Mouse (Mus musculus) CH12F3 (cell line): ENCODE data around the gene Gm9944.

Source experiments
- in situ Hi-C: fragments of 300-500 bp; cut with MboI; formaldehyde crosslinking; loops from 2 replicates; pipeline ENCODE4 v1.14.3; 2020; ENCODE audit warnings: low sequenced_read_pairs

Gene Gm9944

DNA sequence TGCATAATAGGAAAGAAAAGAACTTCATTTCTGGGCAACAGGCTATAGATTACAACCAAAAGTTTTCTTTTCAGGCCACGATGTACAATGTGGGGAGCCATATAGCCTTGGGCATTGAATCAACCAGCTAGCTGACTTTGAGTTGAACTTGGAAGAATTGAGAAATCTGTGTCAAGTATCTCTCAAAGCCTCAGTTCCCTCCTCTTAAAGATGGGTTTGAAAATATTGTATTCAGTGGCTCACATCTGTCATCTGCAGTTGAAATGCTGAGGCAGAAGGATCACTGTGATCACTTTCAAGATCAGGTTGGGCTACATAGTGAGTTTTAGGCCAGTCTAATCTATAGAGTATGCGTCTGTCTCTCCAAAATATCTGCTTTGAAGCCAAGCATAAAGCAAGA is at the start of gene Gm9944:
Gm9944 (minus strand) TSS at position 101 of the 400 bp plus-strand sequence.
- in situ Hi-C loops, result no loop called here

DNA sequence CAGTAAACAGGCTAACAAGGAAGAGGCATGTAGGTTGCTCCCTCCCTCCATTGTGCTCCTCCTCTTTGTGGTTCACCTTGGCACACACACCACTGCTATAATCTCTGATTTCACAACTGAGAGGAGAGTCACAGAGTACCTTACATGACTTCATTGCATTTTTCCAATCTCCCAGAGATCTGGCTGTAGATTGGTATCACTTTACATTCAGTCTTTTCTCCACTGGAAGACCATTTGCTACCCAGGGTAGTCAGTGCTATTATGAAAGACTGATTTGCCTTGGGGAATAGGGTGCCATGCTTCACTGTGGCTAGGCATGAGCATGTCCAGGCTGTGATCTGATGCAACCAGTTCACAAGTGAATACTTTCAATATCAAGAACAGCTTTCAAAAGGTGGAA is 40.2 kb upstream of the Gm9944 start:
- in situ Hi-C loops, result no loop called here

DNA sequence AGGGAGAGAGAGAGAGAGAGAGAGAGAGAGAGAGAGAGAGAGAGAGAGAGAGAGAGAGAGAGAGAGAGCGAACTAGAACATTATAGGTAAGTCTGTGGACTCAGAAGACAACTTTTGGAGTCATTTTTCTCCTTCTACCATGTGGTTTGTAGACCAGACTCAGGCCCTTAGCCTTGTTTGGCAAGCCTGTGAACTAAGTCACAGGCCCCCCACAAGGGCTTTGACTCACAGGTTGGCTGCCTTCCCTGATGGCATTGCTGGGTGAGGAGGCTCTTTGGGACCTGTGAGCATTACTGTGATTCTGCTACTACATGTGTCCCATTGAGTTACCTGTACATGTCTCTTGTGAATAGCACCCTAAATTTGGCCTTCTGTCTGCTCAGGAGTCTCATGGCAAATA is 15.0 kb upstream of the Gm9944 start:
- in situ Hi-C loops, result no loop called here

DNA sequence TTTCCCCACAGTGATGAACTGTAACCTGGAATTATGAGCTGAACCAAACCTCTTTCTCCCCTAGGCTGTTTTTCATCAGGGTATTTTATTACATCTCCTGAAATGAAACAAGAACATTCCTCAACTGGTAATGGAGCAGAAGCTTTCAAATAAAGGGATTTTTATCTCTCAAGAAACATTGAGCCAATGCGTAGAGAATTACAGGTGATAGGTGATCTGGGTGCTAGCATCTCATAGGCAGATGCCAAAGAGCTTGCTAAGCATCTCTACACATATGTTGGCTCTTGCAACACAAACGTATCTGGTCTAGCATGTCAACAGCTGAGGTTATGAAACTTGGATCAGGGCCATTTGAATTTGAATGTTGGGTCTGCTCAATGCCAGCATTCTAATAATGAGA is 12.1 kb upstream of the Gm9944 start:
- in situ Hi-C loops, result no loop called here

DNA sequence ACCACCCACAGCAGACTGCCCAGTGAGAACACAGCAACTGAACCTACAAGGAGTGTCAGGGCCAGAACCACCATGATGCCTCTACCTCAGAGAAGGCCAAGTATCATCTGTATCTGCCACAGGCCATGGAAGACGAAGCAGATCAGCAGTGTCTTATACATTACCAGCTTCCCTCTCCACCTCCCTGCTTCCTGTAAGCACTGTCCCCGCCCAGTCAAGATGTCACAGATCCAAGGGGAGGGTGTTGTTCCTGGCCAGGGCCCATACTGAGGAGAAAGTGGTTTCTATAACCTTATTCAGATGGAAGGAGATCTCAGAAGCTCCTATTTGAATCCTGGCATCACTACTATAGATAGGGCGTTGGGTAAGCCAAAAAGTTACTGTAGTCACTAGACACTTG is 10.5 kb upstream of the Gm9944 start, which contains the start of gene Aadacl3:
Aadacl3 (minus strand) TSS at position 101 of the 400 bp plus-strand sequence.
- in situ Hi-C loops, result no loop called here

DNA sequence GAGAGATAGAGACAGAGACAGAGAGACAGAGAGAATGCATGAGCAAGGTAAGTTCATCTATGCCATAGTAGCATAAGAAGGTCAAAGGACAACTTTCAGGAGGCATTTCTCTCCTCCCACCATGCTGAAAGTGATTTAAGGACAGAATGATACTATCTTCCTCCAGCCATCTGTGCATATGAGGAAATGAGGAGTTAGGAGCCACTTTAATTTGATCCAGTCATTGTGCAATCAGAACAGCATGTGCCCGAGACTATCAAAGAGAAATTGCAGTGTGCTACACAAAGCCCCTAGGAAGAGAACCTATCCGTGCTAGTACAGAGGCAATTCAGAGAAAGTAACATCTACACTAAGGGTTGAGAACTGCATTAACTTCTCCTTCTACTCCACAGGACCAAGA is 4.6 kb downstream of the Gm9944 start:
- in situ Hi-C loops, result no loop called here

DNA sequence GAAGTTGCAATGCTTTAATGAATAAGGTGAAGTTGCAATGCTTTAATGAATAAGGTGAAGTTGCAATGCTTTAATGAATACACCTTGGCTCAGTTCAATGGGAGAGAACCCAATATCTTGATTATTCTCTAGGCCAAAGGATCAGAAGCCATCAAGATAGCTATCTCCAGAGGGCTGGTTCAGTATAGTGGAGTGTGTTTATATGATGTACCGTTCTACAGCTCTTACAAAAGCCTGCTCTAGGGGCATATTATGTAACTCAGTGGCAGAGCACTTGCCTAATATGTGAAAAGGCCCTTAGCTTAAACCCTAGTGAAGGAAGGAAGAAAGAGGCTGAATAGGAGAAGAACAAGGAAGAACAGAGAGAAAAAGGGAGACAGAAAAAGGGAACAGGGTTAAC is 11.5 kb downstream of the Gm9944 start:
- in situ Hi-C loops, result no loop called here

DNA sequence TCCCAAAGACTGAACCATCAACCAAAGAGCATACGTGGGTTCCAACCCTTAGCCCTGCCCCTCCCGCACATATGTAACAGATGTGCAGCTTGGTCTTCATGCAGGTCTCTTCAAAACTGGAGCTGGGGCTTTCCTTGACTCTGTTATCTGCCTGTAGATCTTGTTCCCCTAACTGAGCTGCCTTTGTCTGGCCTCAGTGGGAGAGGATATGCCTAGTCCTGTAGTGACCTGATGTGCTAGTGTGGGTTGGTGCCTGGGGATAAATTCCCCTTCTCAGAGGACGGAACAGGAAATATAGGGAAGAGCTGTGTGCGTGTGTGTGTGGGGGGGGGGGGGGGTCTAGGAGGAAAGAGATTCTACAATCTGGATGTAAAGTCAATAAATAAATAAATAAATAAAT is 12.0 kb downstream of the Gm9944 start:
- in situ Hi-C loops, result no loop called here

DNA sequence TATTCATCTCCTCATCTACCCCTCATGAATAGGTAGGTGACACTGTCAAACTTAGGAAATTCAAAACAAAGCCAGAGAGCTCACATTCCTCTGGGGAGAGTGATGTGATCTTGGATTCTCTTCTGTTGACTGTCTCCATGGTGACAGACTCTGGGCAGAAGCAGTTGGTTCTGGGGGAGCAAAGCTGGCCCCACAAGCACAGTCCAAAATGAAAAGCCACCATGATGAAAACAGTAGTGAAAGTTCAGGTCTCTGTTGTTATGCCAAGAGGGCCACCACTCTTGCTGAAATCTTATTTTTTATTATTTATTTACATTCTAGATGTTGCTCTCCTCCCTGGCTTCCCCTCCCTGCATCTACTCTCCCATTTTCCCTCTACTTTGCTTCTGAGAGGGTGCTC is 14.4 kb downstream of the Gm9944 start, which contains the start of gene 1700012P22Rik:
1700012P22Rik (minus strand) TSS at position 101 of the 400 bp plus-strand sequence.
- in situ Hi-C loops, result no loop called here

DNA sequence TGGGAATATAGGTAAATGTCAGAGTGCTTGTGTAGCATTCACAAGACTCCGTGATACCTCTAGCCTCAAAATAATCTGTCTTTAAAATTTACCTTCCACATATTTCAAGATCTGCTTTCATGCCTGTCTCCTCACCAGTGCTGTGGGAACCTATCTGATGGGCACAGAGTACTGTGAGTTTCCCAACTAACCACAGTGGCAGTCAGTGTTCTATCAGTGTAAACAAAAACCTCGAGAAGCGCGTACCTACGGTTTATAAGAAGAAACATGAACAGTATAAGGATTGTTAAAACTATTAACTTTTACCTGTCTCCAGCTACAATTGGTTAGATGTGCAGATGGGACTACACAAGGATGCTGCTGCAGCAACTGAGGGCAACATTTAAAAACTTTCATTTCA is 19.9 kb downstream of the Gm9944 start:
- in situ Hi-C loops, result no loop called here

DNA sequence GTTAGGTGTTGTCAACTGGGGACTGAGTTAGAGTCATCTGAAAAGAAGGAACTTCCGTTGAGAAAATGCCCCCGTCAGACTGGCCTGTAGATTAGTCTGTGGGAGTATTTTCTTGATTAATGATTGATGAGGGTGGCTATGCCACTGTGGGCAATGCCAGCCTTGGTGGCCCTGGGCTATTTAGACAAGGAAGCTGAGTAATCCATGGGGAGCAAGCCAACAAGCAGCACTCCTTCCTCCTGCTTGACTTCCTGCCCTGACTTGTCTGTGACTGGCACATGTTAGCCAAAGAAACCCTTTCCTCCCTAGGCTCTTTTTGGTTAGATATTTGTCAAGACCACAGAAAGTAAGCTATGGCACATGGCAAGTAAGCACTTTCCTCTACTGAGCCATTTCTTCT is 22.4 kb downstream of the Gm9944 start:
- in situ Hi-C loops, result no loop called here

DNA sequence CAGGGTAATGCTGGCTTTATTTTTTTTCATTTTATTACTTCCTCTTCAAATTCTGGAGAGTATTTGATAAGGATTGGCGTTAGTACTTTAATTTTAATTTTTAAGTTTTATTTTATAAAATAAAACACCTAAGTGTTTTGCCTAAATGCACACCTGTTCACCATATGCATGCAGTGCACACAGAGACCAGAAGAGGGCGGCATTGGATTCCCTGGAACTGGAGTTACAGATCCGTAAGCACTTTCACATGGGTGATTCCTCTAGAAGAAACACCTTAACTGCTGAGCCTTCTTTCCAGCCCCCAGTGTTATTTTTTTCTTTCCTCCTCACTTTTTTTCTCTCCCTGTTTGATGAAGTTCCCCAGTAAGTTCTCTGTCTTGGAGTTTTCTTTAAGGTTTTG is 24.2 kb downstream of the Gm9944 start:
- in situ Hi-C loops, result no loop called here

DNA sequence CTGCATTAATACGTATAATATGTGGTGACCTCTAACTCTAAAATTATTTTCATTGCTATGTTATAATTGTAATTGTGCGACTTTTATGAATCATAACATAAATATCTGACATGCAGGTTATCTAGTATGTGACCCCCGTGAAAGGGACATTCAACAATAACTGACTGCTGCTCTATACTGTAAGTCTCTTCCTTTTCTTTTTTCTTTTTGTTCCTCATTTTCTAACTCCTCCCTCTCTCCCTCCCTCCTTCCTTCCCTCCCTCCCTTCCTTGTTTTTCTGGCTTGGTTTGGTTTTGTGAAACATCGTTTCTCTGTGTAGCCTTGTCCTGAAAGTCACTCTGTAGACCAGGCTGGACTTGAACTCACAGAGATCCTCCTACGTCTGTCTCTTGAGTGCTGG is 28.5 kb downstream of the Gm9944 start:
- in situ Hi-C loops, result no loop called here

DNA sequence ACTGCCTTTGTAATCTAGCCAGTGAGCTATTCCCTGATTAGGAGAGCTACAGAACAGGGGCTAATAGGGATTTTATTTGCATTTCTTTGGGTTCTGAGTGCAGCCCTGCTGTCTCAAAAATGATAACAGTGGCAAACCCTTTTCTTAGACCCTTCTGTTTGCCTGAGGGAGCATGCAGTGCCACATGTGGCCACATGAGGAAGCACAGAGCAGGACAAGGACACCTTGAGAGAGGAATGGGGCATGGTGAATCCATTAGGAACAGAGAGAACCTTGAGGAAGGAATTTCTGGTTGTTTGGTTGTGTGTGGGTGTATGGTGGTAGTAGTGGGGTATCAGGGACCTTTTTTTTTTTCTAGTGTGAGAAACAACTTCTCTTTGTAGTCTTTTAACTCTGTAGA is 32.5 kb downstream of the Gm9944 start:
- in situ Hi-C loops, result no loop called here

DNA sequence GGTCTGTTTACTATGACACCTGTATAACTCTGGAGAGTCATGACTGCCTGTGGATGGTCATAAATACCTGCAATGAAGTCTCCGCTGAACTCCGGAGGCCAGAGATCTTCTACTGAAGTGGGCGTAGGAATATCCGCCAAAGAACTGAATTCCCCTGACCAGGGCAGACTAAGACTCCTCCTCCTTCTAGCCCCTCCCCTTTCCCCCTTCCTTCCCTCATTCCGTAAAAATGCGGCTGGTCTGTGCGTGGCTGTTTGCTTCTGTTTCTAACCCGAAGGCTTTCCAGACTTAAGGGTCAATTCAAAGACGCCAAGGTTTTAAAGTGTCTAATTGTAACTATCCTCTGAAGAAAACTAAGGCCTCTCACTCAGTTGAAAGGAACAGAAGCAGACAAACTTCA is 44.8 kb downstream of the Gm9944 start, which contains the start of gene Pramef12:
Pramef12 (minus strand) TSS at position 175 of the 400 bp plus-strand sequence.
- in situ Hi-C loops, result no loop called here

DNA sequence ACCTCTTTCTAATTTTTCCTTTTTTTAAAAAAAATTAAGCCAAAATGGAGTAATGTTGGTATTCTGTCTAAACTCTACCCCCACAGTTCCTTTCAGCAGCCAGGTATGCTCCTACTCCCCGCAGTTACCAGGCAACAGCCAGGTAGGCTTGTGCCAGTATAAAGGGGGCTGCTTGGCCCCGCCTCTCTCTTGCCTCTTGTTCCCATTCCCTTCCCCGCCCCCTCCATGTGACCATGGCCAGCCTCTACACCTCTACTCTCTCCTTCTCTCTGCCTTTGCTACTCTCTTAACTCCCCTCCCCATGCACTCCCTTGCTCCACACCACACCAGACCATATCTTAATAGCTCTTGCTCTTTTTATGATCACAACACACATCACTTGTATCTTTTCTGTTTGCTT is 46.9 kb downstream of the Gm9944 start:
- in situ Hi-C loops, result no loop called here

DNA sequence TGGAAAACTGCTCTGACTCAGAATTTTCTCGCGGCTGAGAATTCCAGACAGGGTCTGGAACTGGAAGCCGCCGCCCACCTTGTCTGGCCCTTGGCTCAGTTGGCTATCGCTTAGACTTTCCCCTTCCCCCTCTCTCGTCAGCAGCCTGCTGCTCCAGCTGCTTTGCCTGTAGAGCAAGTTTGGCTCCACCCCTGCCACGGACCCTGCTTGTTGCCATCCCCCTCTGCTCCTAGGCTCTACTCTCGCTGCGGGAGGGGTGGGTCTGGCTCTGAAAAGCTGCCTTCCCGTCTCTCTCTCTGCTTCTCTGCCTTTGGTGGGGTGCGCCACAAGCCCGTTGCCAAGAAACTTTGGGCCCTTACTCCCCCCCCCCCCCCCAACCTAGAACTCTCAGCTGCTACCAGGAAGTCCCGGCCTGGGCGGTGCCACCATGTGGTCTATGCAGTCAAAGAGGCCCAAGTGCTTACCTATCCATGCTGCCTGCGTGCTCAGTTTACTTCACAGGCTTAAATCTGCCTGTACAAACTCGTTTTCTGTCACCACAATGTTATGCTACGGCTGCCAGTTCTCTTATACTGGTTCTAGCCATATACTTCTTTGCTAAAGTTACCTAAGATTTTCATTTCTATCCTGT is 48.5 kb downstream of the Gm9944 start:
- in situ Hi-C loops, result no loop called here
